Mouse (Mus musculus) adipocyte (in vitro differentiated cells): ENCODE measurements around the gene Crmp1.

Experiments used
- DNase-seq: peaks from one replicate; pipeline ENCODE4 v3.0.0-alpha.2; 2016; ENCODE audit warnings: low spot score

The Crmp1 gene

DNA sequence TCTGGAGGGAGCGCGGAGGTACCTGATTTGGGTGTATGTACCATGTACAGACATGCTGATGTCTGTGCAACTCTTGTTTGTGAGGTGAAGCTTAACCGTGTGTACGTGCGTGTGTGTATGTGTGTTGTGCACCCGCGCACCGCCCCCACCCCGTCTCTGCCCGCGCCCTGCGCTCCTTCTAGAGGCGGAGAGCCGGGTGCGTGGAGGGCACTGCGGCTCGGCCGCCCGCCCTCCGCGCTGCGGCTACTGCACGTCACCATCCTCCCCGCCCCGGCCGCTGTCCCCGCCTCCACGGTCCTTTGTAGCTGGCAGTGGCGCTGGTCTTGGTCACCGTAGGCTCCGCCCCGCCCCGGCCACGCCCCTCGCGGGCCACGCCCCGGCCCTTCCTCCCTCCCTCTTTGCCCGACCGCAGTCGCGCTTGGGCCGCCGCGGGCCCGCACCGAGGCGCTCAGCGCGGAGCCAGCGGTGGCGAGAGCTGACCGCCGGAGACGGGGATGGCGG, at the start of gene Crmp1:
Gene Crmp1, plus strand, starts transcription at position 290 of the 501 bp plus-strand sequence.
- DNase-seq, result no peak

DNA sequence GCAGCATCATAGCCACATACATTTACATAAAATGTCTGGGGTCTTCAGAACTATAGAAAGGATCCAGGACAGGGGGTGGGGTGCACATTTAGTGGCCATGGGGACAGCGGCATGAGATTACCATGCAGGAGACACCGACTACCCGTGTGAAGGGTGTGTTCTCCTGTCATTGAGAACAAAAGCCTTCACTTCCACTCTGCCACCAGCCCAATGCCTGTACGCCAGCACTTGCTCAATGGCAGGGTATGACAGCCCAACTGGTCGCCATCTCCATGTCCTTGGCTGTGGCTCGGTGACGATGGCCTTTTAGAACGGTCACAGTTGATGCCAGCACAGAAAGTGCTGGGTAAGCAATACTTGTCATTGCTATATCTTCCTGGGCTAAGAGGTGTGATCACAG, 45.5 kb upstream of the Crmp1 start:
- DNase-seq, result no peak

DNA sequence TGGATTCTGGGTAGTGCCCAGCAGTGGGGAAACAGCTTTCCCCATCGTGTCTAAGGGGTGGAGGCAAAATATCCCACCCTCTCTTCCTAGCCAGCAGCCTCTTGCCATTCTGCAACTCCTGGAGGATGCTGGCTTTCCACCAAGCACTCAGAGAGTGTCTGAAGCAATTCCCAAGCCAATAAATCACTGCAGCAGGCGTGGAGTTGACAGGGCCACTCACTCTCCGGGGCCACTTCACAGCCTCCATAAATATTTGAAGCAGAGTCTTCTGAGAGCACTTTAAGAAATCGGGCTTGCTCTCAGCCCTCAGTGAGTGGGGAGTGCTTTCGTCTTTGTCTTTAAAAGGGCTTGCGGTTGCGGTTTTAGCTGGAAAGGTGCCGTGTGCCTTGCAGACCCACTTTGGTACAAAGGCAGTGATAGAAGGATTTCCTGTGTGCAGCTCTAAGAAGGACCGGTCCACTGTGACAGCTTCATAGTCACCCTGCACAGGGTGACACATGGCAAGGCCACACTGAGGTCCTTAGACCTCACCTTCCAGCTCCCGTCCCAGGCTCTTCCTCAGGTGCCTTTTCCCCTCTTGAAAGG, 45.0 kb upstream of the Crmp1 start:
- peak; percentile 45 for DNase-seq

GRCm38 (mm10) chr5:37197423-37197822, 44.3 kb upstream of the Crmp1 start:
- DNase-seq, result no peak

DNA sequence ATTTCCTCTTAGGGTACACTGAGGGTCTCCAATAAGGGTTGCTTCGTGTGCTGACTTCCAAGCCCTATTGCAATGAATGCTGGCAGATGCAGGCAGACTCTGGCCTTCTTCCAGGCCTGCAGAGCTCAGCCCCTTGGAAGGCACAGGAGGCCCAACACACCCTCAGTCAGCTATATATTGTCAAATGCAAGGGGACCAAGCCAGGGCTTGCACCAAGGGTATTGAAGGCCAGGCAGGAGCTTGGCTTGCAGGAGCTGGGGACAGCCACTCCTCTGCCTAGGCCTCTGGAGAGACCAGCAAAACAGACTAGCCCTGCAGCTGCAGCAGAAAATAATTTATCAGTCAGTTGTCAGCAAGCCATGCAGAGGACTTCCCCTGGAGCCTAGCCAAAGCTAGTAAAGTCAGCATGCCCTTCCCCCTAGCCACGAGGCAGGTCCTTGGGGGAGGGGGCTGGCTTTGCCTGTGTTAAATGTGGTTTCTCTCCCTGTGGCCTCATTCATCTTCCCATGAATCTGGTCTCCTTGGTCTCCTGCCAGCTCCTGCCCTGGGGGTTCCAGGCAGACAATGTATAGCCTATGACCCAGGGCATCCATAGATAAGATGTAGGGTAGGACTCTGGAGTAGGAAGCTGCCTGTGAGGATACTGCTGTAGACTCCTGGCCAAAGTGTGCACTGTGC, 43.6 kb upstream of the Crmp1 start:
- peak; percentile 37 for DNase-seq

DNA sequence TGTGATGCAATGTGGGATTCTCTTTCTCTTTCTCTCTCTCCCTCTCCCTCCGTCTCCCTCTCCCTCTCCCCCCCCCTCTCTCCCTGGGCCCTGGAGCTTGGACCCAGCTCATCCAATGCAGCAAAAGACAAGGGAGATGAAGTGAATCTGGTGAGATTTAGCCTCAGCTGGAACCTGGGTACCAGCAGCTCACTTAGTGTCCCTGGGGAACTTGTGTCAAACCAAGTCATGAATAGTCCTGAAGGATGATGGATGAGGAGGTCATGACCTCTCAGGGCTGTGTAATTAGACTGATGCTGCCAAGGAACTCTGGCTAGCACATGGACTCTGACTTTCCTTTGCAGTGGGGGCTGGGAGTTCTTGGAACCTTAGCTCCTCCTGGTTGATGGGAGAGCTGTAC, 39.5 kb upstream of the Crmp1 start:
- DNase-seq, result peak; percentile 30

GRCm38 (mm10) chr5:37204886-37205285, 36.9 kb upstream of the Crmp1 start:
- no peak for DNase-seq

- DNase-seq, result no peak
Observed at GRCm38 (mm10) chr5:37205420-37205819, 36.3 kb upstream of the Crmp1 start.

GRCm38 (mm10) chr5:37206364-37206763, 35.4 kb upstream of the Crmp1 start:
- DNase-seq, result no peak

DNA sequence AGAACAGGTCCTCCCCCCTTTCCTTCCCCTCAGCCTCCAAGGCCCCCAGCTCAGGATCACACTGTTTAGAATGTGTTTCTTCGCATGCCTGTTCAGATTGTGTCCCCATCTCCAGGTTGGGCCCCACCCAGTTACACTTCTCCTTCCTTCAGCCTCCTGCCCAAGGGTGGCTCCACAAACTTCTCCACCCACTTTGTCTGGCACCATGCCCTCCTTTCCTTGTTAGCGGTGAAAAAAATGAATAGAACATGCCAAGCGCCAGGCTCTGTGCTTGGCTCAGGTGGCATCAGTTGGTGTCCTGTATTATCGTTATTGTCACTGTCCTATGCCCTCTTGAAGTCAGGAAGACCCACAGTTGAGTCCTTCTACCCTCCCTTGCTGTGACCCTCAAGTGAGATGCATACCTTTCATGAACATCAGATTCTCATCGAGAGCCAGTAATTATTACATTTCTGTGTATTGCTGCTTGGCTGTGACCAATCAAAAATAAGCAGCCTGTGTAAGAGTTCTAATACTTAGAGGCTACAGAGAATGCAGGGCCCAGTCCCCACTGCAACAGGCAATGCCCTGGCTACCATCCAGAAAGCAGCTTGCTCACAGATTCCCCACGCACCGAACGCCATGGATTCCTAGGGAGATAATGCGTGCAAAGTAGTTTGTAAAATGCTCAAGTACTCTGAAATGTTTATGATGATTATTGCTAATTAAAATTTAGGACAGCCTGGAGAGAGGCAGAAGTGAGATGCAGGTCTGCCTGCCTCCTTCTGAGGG, 28.6 kb upstream of the Crmp1 start:
- no peak for DNase-seq

DNA sequence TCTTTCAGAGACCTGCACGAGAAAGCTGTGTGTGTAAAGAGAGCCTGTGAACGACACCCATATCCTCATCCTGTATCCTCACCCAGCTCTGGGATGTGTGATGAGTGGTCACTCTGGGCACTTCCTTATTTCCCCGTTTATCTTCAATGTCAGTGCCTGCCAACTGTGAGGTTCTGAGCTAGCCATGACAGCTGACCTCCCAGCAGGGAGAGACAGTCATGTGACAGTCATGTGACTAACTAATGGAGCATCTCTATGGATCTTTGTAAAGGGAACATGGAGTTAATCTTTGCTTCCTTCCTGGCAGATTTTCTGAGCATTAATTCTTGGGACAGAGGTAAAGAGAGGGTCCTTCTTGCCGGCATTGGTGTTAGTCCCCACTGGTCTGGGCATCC, 28.0 kb upstream of the Crmp1 start:
- no peak for DNase-seq

- no peak for DNase-seq
Observed at GRCm38 (mm10) chr5:37214614-37215013, 27.1 kb upstream of the Crmp1 start.

DNA sequence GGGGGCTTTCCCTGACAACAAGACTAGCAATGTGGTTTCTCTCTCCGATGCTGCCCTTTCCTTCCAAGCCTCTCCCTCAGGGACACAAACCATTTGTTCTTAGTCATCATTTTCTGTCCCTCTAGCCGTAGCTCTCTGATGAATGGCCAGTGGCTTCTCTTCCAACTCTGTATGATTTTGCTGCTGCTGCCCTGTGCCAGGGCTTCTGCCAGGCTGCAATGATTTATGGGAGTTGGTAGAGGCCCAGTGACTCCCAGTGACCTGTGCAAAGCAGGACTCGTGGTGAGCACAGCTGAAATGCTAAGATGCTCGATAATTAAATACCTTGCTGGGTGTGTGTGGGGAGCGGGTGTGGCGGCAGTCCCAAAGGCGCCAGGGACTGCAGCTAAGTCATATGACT, 26.5 kb upstream of the Crmp1 start:
- no peak for DNase-seq

- DNase-seq, result no peak
Observed at GRCm38 (mm10) chr5:37219615-37220014, 22.1 kb upstream of the Crmp1 start.

DNA sequence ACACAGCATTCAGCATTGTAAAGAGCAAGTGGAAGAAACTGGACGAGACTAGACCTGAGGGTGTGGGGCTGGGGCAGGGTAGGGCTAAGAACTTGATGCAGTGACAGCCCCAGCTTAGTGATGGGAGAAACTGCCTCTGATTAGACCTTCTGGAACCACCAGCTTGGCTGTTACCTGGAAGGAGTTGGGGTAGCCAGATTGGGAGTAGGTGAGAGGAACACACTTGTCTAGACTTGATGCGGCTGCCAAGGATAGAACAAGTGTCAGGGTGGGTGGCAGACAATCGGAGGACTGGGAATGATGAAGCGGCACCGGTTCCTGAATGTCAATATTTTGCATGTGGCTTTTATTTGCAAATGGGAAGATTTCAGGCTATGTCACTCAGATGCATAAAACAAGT, 21.2 kb upstream of the Crmp1 start:
- DNase-seq, result no peak

- DNase-seq, result no peak
Observed at GRCm38 (mm10) chr5:37221563-37221962, 20.2 kb upstream of the Crmp1 start.

GRCm38 (mm10) chr5:37222316-37222715, 19.4 kb upstream of the Crmp1 start:
- no peak for DNase-seq

- peak; percentile 64 for DNase-seq
Observed at GRCm38 (mm10) chr5:37225708-37226107, 16.0 kb upstream of the Crmp1 start.

- DNase-seq, result no peak
Observed at GRCm38 (mm10) chr5:37227956-37228680, 13.6 kb upstream of the Crmp1 start.

GRCm38 (mm10) chr5:37228894-37229293, 12.8 kb upstream of the Crmp1 start:
- DNase-seq, result no peak

- no peak for DNase-seq
Observed at GRCm38 (mm10) chr5:37233010-37233557, 8.7 kb upstream of the Crmp1 start.

GRCm38 (mm10) chr5:37238654-37239053, 3.1 kb upstream of the Crmp1 start:
- DNase-seq, result no peak
